Mouse (Mus musculus): Measurements from ENCODE around the gene Cacng6.

Gene Cacng6

DNA sequence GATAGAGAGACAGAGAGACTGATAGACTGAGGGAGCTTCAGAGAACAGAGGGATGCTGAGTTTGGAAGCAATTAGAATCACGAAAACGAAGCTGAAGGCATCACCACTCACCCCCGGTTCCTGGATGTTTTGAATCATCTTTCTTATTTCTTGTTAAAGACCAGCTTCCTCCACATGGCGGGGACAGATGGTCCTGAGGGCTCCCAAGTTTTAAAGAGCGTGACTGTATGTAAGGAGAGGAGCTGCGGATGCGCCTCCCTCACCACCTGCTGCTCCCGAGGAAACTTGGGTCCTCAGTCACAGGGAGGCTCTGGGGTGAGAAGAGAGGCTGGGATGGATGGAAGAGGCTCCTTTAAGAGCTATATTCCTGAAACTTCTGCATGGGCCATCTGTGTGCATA lies 36.3 kb downstream of the Cacng6 start:
- DNase-seq (ENCODE audit: low spot score in 2 of 2): peak; percentile 48 to 54

DNA sequence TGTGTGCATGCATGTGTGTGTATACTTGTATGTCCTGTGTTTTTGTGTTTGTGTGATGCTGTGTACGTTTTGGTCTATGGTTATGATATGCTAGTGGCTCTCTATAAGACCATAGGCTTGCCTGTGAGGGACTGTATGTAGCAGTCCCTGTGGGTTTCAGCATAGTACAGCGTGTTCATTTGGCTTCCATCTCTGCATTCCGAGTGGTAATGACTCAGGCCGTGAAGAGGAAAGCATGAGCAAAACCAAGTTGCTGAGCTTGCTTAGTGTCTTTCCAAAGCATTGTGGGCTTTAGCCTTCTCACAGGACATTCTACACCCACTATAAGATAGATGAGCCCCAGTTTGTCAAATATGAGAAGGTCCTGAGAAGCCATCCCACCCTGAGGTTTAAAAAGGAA lies 39.3 kb downstream of the Cacng6 start:
- DNase-seq (ENCODE audit: low spot score in 2 of 2): no peak

DNA sequence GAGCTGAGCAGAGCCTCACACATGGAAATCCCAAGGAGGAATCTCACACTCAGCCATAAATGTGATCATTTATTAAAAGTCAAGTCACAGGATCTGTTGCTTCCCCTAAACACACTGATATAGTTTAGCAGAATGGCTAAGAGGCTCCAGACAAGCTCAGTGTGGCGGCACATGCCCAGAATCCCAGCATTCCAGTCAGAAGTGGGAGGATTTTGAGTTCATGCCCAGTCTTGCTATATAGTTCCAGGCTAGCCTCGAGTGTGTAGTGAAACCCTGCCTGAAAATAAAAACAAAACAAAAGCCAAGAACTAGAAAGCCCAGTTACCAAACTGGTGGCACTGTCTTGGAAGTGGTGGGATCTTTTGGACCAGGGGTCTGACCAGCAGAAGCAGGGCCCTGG lies 44.6 kb downstream of the Cacng6 start:
- DNase-seq (ENCODE audit: low spot score in 2 of 2): no peak

DNA sequence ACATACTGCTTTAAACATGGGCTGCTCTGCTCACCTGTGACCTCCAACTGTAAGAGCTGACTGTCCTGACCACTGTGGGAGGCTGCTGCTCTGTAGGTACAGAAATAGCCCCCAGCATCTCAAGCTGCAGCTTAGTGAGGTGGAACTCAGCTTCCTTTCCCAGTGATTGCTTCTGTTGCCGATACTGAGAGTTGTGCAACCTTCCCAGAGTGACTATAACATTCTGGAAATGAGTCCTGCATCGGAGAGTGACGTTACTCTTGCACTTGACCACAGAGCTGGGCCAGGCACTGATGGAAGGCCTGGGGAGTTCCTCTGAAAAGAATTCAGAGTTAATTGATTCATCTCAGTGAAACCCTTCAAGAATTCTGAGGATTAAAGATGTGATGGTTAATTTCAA lies 48.8 kb downstream of the Cacng6 start:
- no peak for DNase-seq (ENCODE audit: low spot score in 2 of 2)

DNA sequence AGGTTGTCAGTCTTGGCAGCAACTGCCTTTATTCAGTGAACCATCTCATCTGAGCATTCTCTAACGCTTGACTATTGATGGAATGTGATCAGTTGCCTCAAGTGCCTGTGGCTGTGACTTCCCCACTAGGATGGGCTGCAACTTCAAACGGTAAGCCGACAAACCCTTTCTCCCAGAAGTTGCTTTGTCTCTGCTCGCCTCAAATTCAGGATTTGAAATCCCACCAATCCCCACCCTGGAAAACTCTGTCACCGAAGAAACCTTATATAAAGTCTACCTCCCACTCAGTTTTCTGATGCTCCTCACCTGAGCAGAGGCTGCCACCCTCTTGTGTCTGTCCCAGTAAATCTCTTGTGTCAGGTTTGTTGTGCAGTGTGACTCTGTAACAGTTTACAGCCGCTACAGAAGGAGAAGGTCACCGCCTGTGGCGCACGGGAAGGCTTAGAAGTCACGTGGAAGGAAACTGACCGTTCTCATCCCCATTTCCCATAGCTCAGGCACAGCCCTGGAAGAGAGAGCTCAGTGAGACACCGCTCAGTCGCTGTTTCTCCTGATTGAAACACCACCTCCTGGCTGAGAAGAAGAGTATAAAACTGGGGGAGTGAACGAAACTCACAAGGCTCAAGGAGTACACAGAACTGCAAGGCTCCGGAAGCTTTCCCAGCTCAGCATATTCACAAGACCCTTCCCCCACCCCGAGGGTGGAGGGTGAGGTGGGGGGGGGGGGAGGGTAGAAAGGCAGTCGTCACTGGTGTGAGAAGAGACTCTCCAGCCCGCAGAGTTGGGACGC lies 50.5 kb downstream of the Cacng6 start:
- DNase-seq (ENCODE audit: low spot score in 2 of 2): no peak

DNA sequence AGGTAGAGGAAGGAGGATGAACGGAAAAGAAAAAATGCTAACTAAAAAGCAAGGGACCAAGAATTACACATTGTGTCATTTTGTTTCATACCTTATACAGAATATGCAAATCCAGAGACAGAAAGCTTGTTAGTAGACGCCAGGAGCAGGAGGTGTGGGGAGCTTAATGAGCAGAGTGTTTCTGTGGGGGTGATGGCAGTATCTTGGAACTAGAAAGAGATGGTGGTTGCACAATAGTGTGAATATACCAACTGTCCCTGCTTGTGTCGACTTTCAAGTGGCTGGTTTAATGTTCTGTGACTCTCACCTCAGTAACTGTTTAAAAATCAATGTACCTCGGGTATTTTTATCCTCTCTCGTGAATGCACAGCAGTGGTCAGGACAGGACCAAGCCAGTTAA lies 52.7 kb downstream of the Cacng6 start:
- no peak for DNase-seq (ENCODE audit: low spot score in 2 of 2)

DNA sequence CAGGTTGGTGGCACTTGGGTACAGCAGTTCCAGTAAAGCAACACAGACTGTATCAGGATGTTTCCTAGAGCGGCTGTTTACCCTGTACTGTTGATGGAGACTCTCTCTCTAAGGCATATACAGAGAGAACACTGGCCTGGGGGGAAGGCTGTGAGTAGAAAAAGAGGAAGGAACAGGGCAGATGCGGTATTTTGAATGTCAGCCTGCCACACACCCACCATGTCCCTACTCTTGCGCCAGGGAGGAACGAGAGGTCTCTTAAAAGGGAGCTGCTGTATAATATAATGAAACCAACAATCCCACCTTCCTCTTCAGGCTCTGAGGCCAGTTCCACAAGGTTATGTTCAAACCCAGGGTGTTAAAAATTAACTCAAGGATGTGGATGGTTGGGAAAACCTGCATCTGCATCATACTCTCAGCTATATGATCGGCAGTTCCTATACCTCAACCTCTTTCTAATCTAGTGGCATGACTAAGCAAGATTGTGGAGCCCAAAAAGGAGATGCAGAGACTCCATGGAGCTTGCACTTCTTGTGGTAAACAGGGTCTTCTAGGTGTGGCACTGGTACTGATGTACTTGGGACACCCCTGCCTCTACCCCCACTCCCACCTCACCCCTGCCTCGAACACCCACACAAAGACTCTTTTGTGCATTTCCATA lies 58.1 kb downstream of the Cacng6 start:
- DNase-seq (ENCODE audit: low spot score in 2 of 2): no peak

Data from frontal cortex, postnatal 14 days (tissue).